Mouse (Mus musculus): ENCODE measurements around the gene Trib2.
A peak's percentile ranks its signal among the peaks of the same experiment; 100 is the strongest.

The Trib2 gene

DNA sequence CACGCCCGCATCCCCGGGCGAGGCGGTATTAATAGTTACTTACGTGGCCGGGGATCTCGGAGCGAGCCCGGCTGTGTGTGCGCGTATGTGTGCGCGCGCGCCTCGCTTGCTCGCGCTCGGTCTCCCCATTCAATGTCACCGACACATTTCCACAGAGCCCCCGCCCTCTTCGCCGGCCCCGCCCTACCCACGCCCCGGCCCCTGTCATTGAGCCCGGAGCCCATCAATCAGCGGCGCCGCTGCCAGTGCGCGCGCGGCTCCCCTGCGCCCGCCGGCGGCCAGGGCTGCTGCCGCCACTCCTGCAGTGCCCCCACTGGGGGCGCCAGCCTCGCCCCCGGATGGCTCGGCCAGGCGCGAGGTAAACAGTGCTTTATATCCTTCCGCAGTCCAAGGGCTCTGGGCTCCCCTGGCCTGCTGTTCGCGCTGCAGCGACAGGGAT, at the start of gene Trib2:
Gene Trib2 (minus strand): TSS at position 183 of the 439 bp plus-strand sequence.
- DNase-seq (ENCODE audit: low read depth) = no peak

- DNase-seq (ENCODE audit: low read depth) = no peak
These were observed 41.3 kb upstream of the Trib2 start for GRCm38 (mm10) chr12:15858005-15858404.

- DNase-seq (ENCODE audit: low read depth) = no peak
These were observed 39.2 kb upstream of the Trib2 start for GRCm38 (mm10) chr12:15855891-15856290.

GRCm38 (mm10) chr12:15852781-15853180, 36.1 kb upstream of the Trib2 start:
- no peak for DNase-seq (ENCODE audit: low read depth)

GRCm38 (mm10) chr12:15852031-15852430, 35.3 kb upstream of the Trib2 start:
- DNase-seq (ENCODE audit: low read depth) = no peak

DNA sequence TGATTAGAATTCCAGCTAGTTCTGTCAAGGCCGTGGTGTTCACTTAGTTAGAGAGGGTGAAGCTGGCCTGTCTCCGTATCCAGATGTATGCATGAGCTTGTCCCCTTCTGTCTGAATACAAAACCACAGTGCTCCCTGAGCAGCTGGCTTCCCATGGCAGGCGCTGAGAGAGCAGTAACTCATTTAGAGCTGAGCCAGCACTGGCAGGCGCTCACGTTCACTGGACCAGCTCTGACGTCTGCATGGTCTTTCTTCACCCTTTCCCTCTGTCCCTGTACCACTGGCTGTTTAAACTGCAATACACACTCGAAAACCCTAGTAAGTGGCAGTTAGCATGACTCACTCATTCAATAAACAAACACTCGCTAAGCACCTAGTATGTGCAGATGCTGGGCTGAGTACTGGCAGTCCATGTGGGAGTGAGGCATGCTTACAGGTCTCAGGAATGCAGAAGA, 33.7 kb upstream of the Trib2 start:
- no peak for DNase-seq (ENCODE audit: low read depth)

- no peak for DNase-seq (ENCODE audit: low read depth)
These were observed 33.2 kb upstream of the Trib2 start for GRCm38 (mm10) chr12:15849861-15850294.

DNA sequence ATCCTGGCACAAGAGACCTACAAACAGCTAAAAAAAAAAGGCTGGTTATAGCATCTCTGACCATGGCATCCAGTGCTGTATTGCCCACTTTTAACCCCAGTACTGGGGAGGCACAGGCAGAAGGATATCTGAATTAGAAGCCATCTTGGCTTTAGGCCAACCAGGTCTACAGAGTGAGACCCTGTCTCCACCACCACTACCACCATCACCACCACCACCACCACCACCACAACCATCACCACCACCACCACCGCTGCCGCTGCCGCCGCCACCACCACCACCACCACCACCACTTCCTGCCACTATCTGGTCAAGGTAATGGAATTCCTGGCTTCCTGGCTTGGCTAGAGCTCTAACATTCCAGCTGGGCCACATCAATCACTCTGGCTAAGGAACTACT, 31.7 kb upstream of the Trib2 start:
- no peak for DNase-seq (ENCODE audit: low read depth)

GRCm38 (mm10) chr12:15844701-15845100, 28.0 kb upstream of the Trib2 start:
- no peak for DNase-seq (ENCODE audit: low read depth)

DNA sequence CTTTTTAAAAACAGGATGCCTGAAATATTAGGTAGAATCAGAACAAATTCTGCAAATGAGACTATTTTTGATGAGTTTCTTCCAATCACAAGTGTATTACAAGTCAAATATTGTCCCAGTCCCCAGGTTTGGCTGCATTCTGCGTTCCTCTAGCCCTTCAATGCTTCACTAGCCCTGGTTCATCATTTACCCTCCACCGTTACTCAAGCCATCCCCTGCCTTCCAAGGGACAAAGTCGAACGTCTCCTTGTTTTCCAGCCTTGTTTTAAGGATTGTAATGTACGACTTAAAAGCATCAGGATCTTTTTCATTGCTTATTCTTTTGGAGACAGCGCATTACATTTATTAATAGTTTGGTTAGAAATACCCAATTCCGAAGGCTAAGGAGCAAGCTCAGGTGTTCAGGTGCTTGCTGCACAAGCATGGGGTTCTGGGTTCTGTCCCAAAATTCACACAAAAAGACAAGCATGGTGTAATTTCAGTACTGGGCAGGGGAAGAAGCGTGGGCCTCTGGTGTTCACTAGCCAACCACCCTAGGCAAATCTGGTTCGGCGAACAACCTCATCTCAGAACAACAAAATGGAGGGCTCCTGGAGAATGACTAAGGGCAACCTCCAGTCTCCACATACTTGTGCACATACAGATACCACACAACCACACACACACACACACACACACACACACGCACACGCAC, 24.3 kb upstream of the Trib2 start:
- DNase-seq (ENCODE audit: low read depth) = no peak

DNA sequence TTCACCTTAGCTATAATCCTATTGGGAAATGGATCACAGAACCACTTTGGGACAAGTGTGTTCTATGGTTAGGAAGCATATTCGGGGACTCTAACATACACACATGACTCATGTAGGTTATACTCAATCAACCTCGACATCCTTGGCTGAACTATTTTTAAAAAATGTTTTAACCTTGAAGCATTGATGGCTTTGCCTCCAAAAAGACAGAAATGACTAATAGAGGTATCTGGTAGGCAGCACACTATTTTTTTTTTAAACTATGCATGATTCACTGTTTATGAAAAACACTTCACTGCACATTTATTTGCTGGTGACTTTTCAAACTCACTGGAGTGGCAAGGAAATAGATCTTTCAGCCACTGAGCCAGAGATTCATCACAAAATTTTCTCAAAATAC, 21.5 kb upstream of the Trib2 start:
- DNase-seq (ENCODE audit: low read depth) = no peak

GRCm38 (mm10) chr12:15837566-15837965, 20.8 kb upstream of the Trib2 start:
- peak; percentile 5 for DNase-seq (ENCODE audit: low read depth)

DNA sequence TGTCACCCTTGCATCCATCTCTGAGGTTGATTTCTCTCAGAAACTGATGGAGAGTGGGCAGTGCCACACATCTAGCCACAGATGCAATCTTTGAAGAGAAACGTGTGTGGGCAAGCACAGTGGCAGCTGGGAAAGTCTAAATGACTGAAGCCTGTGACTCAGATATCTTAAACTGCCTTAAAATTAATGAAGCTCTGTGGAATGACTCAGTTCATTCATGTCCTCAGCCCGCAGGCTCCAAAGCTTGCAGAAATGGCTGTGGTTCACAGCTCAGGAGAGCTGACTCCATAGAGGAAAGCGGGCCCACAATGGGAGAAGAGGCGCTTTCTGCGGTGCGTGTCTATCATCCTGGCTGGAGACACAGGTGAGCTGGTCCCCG, 15.9 kb upstream of the Trib2 start:
- DNase-seq (ENCODE audit: low read depth) = no peak

DNA sequence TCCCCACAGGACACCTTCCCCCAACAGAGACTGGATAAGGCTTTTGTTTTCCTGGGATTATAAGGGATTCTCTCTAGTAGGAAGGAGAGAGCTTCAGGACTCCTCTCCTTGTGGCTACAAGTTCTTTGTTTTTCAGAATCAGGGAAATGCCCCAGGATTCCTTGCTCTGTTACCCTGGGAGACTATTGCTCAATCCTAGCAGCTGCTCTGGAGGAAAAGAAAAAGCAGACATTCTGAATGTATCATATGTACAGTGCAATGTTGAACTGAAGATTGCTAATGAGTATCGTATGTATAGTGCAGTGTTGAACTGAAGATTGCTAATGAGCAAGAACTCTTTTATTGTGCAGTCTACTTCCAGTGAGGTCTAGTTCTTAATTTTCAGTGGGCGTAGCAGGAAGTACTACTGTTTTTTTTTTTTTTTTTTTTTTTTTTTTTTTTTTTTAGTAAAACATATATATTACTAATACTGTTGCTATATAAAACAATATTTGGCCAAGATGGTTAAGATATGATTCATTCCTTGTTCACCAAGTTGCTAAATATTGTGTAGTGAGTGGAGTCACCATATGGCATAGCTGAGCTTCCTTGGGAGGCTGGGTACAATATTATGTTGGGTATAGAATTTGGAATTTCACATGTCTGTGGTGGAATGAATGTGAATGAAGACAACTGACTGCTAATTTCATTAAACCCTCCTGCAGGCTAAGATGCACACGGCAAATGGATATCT, 15.4 kb upstream of the Trib2 start:
- DNase-seq (ENCODE audit: low read depth) = no peak

- no peak for DNase-seq (ENCODE audit: low read depth)
These were observed 14.0 kb upstream of the Trib2 start for GRCm38 (mm10) chr12:15830750-15831149.

DNA sequence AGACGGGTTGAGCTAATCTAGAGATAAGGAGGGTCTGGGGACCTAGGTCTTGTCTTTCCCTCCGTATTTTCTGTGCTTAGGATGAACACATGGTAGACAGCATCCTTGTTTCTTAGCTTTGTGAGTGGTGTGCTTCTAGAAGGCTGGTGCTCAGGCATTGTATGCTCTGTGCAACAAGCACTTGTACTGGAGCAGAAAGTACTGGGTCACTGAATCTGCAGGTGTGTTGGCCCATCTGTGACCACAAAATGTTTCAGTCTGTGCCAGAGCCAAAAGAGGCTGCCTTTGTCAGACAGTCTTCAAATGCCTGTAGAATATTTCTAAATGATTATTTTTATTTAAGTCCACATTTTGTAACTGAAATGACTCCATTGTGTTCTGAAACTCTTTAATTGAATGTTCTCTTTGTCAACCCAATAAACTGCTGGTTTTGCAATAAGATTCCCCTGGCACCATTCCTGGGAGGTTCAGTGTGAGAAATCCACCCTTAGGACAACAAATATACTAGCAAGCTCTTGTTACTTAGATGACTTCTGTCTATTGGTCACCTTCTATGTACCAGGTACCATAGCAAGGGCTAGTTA, 12.2 kb upstream of the Trib2 start:
- no peak for DNase-seq (ENCODE audit: low read depth)

GRCm38 (mm10) chr12:15821019-15821418, 4.3 kb upstream of the Trib2 start:
- DNase-seq (ENCODE audit: low read depth) = no peak

GRCm38 (mm10) chr12:15817365-15817764, 643 bp upstream of the Trib2 start:
- DNase-seq (ENCODE audit: low read depth) = no peak

GRCm38 (mm10) chr12:15816254-15816605, 492 bp downstream of the Trib2 start:
- DNase-seq (ENCODE audit: low read depth) = no peak

DNA sequence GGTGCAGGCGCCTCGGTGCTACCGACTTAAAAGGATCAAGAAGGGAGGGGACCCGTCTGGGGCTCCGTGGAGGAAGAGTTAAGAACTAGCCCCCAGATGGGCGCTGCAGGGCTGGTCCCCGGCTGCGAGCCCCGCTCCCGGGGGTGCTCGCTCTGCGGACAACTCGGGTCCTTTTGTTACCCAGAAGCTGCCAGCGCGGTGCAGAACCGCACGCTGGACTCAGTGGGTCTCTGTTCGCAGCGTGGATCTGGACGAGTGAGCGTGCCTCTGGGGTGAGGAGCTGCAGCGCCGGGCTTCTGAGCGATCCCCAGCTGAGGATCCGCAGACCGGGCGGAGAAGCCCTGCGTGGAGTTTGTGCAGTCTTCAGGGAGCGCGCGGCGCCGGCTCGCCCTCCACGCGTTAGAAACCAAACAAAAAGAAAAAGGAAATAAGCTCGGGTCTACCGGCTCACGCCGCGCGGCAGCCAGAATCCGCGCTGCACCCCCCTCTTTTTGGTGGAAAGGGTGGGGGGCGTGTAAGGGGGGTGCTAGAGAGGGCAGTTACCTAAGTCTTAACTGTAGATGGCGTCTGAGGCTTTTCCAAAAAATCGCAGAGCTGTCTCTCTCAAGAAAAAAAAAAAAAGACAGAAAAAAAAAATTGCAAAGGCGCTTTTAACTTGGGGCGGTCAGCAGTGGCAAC, 1.0 kb downstream of the Trib2 start:
- no peak for DNase-seq (ENCODE audit: low read depth)

GRCm38 (mm10) chr12:15815170-15815575, 1.5 kb downstream of the Trib2 start:
- DNase-seq (ENCODE audit: low read depth) = no peak

DNA sequence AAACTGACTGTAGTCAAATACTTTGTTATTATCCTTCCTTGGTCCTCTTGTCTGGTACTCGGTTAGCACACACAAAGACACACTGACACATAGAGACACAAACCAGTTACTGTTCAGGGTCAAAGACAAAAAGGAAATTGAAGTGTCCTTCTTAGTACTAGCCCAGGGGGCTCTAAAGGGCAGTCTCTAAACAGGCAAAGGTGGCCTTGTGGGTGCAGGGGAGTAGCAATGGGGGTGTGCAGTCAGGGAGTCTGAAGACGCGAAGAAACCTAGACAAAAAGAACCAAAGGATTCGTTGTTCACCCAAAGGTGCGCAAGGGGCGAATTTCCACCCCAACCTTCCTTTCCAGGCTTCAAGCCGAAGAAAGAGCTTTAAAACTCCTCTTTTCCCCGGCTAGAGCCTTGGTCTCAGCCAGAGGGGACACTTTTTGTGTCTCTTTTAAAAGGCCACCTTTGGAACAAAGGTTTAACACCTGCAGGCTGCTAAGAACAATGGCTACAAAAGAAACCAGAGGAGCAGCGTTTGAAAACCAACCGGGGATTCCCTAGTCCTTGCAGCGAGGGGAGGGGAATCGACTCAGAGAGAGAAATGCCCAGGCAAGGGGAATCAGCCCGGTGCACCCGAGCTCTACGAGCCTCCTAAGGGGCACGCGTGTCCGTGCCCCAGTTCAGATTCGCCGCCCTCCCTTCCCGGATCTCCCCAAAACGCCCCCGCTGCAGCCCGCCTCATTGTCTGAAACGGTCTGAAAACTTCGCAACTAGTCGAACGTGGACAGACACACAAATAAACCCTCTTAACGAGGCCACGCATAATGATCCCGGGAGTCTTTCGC, 2.3 kb downstream of the Trib2 start:
- no peak for DNase-seq (ENCODE audit: low read depth)
